Mouse (Mus musculus) liver, embryonic 15.5 days (tissue): ENCODE measurements around the gene Unc5cl. TPM values are rescaled to one million over a fixed set of nuclear protein-coding genes. Genes with fewer than 3 reads are reported as not detected.

ENCODE experiments used
- ATAC-seq: fragments of 200-750 bp; cut with Nextera tagmentation; 2 replicates; pipeline ENCODE4 v1.8.0; 2017; ENCODE audit warnings: moderate number of reproducible peaks, mild to moderate bottlenecking, moderate library complexity; ENCODE audit not compliant: insufficient read depth
- H3K27ac ChIP-seq: fragments of 300-500 bp; sonication (generic); replicated peaks from 2 replicates; pipeline ENCODE4 v1.5.1; 2015; ENCODE audit warnings: mild to moderate bottlenecking, inconsistent platforms
- H3K27me3 ChIP-seq: fragments of 300-500 bp; sonication (generic); 2 replicates; pipeline ENCODE4 v1.6.1; 2015; ENCODE audit warnings: mild to moderate bottlenecking, inconsistent platforms
- H3K36me3 ChIP-seq: fragments of 300-500 bp; sonication (generic); replicated peaks from 2 replicates; pipeline ENCODE4 v1.6.1; 2015; ENCODE audit warnings: moderate library complexity, mild to moderate bottlenecking, inconsistent platforms
- H3K4me1 ChIP-seq: fragments of 300-500 bp; sonication (generic); replicated peaks from 2 replicates; pipeline ENCODE4 v1.6.1; 2015; ENCODE audit warnings: inconsistent platforms
- H3K4me2 ChIP-seq: fragments of 300-500 bp; sonication (generic); 2 replicates; pipeline ENCODE4 v1.6.1; 2015; ENCODE audit warnings: moderate library complexity, mild to moderate bottlenecking, inconsistent platforms
- H3K4me3 ChIP-seq: fragments of 300-500 bp; sonication (generic); replicated peaks from 2 replicates; pipeline ENCODE4 v1.5.1; 2015; ENCODE audit warnings: mild to moderate bottlenecking, inconsistent platforms
- H3K9ac ChIP-seq: fragments of 300-500 bp; sonication (generic); 2 replicates; pipeline ENCODE4 v1.6.1; 2015; ENCODE audit warnings: moderate library complexity, mild to moderate bottlenecking, inconsistent platforms
- H3K9me3 ChIP-seq: fragments of 300-500 bp; sonication (generic); replicated peaks from 2 replicates; pipeline ENCODE4 v1.6.1; 2016; ENCODE audit warnings: inconsistent platforms
- WGBS: fragments of 180-500 bp; shearing (Covaris S2); methylation state at CpG from one replicate; pipeline ENCODE4 v1.1.7; 2015; ENCODE audit warnings: mixed read lengths; ENCODE audit not compliant: insufficient replicate concordance; 5-methylcytosine and 5-hydroxymethylcytosine counted together
- polyA plus RNA-seq: library from polyadenylated mRNA; unstranded; fragments of >200 nt; fragmentation: Nextera tagmentation; extraction: Ambion mirVana; gene quantifications from 2 replicates; pipeline ENCODE4 v1.2.1, GENCODE M21; 2015

The Unc5cl gene
- polyA plus RNA-seq, 1 experiment from 2014 or later, result 4.0 TPM

DNA sequence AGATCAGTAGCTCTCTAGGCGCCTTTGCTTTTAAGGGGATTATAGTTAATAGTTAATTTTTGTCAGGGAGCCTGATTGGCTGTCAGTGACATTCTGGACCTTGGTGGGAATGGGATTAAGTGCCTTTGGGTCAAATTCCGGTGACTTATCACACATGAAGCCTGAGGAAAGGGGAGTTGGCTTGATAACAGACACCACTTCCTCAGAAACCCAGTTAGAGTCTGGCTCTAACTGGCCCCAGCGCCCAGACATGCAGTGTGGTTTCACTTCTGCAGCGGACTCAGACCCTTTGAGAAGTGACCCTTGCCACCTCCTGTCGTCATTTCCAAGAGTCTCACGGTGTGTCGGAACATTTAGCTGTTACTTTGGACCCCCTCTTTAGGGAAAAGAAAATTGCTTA lies 36.5 kb upstream of the Unc5cl start:
- ATAC-seq, result peak; percentile 53; the same call in 1 of the 2 replicates
- Histone ChIP-seq H3K4me2 (peak overlapping the region; percentile 52), H3K9me3 (no peaks in the 10 kb centered on the region), H3K9ac (peak overlapping the region; percentile 9; the same call in 1 of the 2 replicates), H3K27ac (peak overlapping the region; percentile 66), H3K4me1 (peaks cover 42% of the 10 kb centered on the region), H3K36me3 (peaks cover 66% of the 10 kb centered on the region), H3K4me3 (peak overlapping the region; percentile 10), H3K27me3 (no peaks in the 10 kb centered on the region)
- 12% methylated on average over 7 of the region's 7 CpGs for WGBS

DNA sequence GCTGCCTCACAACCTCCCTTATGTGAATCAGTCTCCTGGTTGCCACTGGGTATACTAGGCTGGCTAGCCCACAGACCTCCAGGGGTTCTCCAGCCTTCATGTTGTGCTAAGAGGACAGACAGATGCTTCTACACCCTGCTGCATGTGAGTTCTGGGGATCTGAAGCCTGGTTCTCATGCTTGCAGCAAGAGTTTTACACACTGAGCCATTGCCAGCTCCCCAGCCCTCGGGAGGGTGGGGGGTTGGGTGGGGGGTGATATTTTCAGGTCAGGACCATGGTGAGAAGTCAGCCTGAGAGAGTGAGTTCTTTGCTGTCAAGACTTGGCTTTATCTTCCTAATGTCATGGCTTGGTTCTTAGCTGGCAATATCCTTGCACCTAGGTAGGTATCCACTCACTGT lies 35.9 kb upstream of the Unc5cl start:
- Histone ChIP-seq H3K36me3 (peaks cover 60% of the 10 kb centered on the region), H3K4me1 (peaks cover 42% of the 10 kb centered on the region), H3K9me3 (no peaks in the 10 kb centered on the region), H3K9ac (no peak overlapping the region), H3K4me2 (peak overlapping the region; percentile 52), H3K4me3 (0 out of 2 replicates have a peak overlapping the region, but pooled peaks have one; percentile 10), H3K27ac (0 out of 2 replicates have a peak overlapping the region, but pooled peaks have one; percentile 66), H3K27me3 (no peaks in the 10 kb centered on the region)
- ATAC-seq, result no peak
- 42% methylated on average over 1 of the region's 1 CpGs for WGBS

DNA sequence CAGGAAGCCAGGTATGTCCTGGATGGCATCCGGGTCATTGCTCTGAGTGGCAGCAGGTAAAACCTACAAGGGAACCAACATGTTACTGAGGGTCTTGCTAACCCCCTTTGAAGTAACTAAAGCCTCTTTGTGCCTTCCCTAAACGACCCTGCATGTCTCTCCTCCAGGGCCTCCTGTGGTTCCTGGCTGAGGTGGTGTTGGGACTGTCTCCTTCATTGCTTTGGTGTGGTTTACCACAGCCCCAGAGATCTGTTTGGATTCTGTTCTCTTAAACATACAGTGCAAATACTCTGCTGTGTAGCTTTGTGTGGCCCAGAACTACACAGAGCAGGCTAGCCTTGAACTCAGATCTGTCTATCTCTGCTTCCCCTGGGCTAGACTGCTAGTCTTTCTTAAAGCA lies 35.1 kb upstream of the Unc5cl start:
- no peak for ATAC-seq
- Histone ChIP-seq H3K4me3 (no peak overlapping the region), H3K9me3 (no peaks in the 10 kb centered on the region), H3K27me3 (no peaks in the 10 kb centered on the region), H3K4me1 (peaks cover 42% of the 10 kb centered on the region), H3K9ac (no peak overlapping the region), H3K36me3 (peaks cover 53% of the 10 kb centered on the region), H3K4me2 (no peak overlapping the region), H3K27ac (peak overlapping the region; percentile 10; the same call in 1 of the 2 replicates)
- WGBS, result 50% methylated on average over 2 of the region's 2 CpGs

DNA sequence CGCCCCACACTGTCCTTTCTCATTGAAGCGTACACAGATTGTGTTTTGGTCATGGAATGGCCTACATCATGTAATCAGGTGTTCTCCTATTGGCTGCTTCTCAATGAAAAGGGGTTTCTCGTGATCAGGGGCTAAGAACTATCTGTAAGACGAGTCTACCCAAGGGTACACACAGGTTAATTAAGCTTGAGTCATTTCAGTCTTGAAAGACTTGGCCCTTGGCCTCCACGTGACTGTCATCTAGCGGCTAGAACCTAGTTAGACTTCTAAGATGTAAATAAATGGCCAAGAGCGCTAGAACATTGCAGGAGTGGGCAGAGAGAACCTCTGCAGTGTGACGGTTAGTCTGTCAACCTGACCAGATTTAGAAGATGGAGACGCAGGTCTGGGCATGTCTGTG lies 30.5 kb upstream of the Unc5cl start:
- no peak for ATAC-seq

DNA sequence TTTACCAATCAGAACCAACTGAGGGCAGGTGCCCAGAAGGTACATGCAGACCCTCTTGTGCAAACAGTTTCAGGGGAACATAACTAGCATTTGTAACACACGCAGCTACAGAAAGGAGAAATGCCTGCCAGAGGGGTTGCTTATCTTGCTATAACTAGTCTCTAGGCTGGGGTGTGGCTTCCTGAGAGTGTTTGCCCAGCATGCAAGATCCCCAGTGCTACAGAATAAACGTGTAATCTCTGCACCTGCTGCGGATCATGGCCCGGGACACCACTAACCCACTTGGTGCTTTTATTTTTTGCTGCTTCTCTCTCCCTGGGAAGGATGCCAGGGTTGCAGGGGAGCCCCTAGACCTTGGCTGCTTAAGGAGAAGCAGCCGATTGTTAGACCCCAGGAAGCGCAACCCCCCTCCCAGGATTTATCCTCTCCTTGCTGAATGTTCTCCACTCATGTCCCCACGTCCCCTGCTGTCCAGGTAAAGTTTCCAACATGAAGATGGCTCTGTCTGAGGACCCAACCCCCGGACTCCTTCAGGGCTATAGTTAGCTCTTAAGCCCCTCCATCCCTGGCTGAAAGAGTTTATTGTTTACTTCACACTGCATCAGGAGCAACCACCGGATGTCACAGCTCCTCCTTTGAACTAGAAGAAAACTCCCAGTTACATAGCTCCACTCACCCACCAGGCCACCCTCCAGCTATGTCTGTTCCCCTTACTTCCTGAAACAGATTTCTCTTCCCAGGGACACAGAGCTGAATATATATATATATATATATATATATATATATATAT lies 28.7 kb upstream of the Unc5cl start:
- Histone ChIP-seq H3K4me1 (peaks cover 48% of the 10 kb centered on the region), H3K36me3 (0 out of 2 replicates have a peak, but pooled peaks cover 3% of the 10 kb centered on the region), H3K4me3 (0 out of 2 replicates have a peak overlapping the region, but pooled peaks have one; percentile 2), H3K27ac (no peak overlapping the region; the same call in 1 of the 2 replicates), H3K27me3 (no peaks in the 10 kb centered on the region), H3K9me3 (no peaks in the 10 kb centered on the region), H3K9ac (no peak overlapping the region), H3K4me2 (peak overlapping the region; percentile 36)
- WGBS, result 19% methylated on average over 9 of the region's 9 CpGs
- ATAC-seq, result peak; percentile 53; the same call in 1 of the 2 replicates

More for the DNA sequence above, 30.5 kb upstream of the Unc5cl start:
- 76% methylated on average over 9 of the region's 9 CpGs for WGBS
- H3K27ac ChIP-seq, result no peak overlapping the region
- no peak overlapping the region for H3K4me2 ChIP-seq
- H3K27me3 ChIP-seq, result no peaks in the 10 kb centered on the region
- H3K4me1 ChIP-seq, result peaks cover 45% of the 10 kb centered on the region
- no peak overlapping the region for H3K4me3 ChIP-seq
- no peaks in the 10 kb centered on the region for H3K9me3 ChIP-seq
- H3K36me3 ChIP-seq, result 0 out of 2 replicates have a peak, but pooled peaks cover 8% of the 10 kb centered on the region
- no peak overlapping the region for H3K9ac ChIP-seq

DNA sequence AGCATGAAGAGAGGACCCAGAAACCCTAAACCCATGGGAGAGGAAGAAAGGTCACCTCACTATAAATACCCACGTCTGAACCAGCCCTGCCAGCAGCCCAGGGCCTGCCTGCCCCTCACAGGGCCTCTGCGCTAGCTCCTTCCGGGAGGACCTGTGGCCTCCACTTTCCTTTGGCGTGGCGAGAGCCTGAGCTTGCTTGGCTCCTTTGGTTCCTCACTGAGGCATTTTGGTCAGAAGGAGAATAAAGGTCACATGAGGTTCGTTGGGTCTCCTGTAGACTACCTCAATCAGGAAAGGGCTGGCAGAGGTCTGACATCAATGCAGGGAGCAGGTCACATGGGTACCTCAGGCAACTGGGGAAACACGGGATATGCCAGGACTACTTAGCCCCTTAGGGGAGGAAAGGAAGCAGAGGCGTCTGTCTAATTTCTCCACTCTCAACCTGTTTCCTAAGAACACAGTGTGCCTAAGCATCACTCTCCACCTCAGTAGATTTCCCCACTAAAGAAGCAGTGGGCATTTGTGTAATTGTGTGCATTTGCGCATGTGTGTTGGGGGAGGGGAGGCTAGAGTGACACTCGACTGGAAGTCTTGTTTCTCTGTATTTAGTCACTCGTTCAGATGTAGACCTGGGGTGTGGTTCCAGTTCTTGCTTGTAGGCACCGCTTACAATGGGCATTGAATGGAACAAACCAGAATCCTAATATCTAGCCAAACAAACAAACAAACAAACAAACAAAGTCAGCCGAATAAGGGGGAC lies 27.5 kb upstream of the Unc5cl start:
- H3K27ac ChIP-seq, result peak overlapping the region; percentile 51; the same call in 1 of the 2 replicates
- 38% methylated on average over 13 of the region's 13 CpGs for WGBS
- H3K4me2 ChIP-seq, result no peak overlapping the region
- H3K9me3 ChIP-seq, result no peaks in the 10 kb centered on the region
- ATAC-seq, result no peak
- H3K36me3 ChIP-seq, result no peaks in the 10 kb centered on the region
- no peak overlapping the region for H3K4me3 ChIP-seq
- no peaks in the 10 kb centered on the region for H3K27me3 ChIP-seq
- H3K9ac ChIP-seq, result no peak overlapping the region
- peaks cover 52% of the 10 kb centered on the region for H3K4me1 ChIP-seq

DNA sequence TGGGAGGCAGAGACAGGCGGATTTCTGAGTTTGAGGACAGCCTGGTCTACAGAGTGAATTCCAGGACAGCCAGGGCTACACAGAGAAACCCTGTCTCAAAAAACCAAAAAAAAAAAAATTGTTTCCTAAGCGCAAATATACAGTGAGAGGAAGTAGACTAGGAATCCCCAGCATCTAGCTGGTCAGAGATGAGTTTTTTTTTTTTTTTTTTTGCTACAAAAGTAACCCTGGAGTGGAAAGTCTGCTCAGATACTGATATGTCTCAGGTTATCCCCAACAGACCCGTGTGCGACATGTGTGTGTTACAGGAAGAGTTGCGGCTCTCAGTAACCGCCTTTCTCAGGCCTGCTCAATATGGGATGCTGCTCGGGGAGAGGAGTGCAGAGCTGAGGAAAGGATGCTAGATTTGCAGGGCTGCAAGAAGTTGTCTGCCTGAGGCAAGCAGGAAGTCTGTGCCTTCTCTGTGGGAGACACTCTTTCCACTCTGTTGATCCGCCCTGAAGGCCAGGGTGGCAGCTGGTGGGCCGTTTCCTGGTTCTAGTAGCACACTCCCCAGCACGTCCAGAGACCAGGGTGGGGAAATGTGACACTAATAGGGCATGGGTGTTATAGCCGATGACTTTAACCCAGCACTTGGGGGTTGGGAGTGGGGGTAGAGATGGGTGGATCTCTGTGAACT lies 26.7 kb upstream of the Unc5cl start:
- Histone ChIP-seq H3K9me3 (no peaks in the 10 kb centered on the region), H3K4me2 (no peak overlapping the region), H3K36me3 (no peaks in the 10 kb centered on the region), H3K27ac (no peak overlapping the region), H3K4me1 (peaks cover 61% of the 10 kb centered on the region), H3K4me3 (no peak overlapping the region), H3K27me3 (no peaks in the 10 kb centered on the region), H3K9ac (no peak overlapping the region)
- ATAC-seq, result no peak
- WGBS, result 32% methylated on average over 11 of the region's 11 CpGs

DNA sequence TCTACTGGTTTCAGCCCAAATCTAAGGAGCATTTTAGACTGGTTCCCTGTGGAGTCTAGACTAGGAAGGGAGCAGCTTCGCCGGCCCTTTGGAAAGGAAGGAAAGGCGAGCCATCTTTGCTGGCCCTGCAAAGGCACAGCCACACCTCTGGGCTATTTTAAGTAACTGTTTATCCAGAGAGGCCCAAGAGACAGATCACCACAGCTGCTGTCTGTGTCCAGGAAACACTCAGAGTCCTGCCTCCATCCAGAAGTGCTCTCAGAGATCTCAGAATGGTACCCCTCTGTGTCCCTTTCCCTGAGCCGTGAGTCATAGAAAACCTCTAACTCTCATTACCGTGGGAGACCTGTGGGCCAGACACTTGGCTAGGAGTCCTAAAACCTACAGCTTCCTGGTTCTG lies 24.3 kb upstream of the Unc5cl start:
- H3K9ac ChIP-seq, result no peak overlapping the region

DNA sequence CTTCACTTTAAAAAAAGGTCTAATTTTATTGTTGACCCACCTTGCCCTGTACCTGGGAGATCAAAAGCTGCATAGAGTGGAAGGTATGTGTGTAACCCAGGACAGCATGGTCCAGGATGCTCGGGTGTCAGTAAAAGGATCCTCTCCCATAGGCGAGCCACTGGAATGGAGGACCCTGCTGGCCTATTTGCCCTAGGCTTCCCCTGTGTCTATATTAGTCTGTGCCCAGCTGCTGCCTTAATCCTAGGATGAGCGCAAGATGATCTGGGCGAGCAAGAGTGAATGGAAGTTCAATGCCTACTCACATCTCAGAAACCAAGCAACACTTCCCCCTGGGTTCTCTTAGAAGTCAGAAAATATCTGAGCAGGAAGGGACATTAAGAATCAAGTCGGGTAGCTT lies 23.6 kb upstream of the Unc5cl start:
- no peak overlapping the region for H3K27ac ChIP-seq
- no peaks in the 10 kb centered on the region for H3K27me3 ChIP-seq
- no peaks in the 10 kb centered on the region for H3K36me3 ChIP-seq
- 62% methylated on average over 5 of the region's 5 CpGs for WGBS
- H3K9me3 ChIP-seq, result no peaks in the 10 kb centered on the region
- H3K9ac ChIP-seq, result no peak overlapping the region
- no peak overlapping the region for H3K4me2 ChIP-seq
- no peak for ATAC-seq
- peaks cover 56% of the 10 kb centered on the region for H3K4me1 ChIP-seq
- no peak overlapping the region for H3K4me3 ChIP-seq

More for the DNA sequence above, 24.3 kb upstream of the Unc5cl start:
- no peak overlapping the region for H3K4me3 ChIP-seq
- no peaks in the 10 kb centered on the region for H3K27me3 ChIP-seq
- peaks cover 62% of the 10 kb centered on the region for H3K4me1 ChIP-seq
- H3K9me3 ChIP-seq, result no peaks in the 10 kb centered on the region
- no peak for ATAC-seq
- H3K27ac ChIP-seq, result no peak overlapping the region
- 24% methylated on average over 5 of the region's 5 CpGs for WGBS
- H3K36me3 ChIP-seq, result no peaks in the 10 kb centered on the region
- H3K4me2 ChIP-seq, result no peak overlapping the region

DNA sequence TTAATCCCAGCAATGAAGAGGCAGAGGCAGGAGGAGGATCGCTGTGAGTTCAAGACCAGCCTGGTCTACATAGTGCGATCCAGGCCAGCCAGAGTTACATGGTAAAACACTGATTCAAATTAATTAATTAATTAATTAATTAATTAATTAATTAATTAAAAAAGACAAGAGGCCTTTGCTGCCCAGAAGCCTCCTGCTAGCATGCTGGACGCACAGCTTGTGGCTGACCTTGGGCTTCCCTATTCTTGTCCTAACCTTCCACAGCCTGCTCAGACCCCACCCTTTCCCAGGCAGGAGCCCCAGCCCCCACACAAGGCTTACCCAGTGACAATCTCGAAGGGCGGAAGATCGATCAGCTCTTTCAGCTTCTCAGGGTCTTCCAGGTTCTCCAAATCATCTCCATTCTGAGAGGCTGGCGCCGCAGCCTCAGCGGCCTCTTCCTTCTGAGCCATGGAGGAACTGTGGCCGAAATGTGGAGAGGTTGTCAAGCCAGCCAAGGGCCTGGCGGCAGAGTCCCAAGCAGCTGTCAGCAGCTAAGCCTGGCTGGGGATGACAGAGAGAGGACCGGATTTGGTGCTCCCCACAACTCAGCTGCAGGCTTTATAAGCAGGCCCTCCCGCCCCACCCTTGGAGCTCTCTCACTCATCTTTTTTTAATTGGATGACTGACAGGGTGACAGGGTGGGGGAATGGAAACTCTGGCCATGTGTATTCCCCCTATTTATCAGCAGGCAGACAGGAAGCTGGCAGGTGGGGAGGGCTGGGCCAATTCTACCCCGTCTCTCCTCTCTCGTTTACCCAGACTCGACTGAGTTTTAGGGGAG lies 22.3 kb upstream of the Unc5cl start, which contains the start of gene Apobec2:
Gene Apobec2 (minus strand): TSS at position 773 of the 823 bp plus-strand sequence.
- no peaks in the 10 kb centered on the region for H3K36me3 ChIP-seq
- no peak within 1 kb of the TSS for H3K4me3 ChIP-seq
- 40% methylated on average over 16 of the region's 16 CpGs for WGBS
- no peaks in the 10 kb centered on the region for H3K27me3 ChIP-seq
- ATAC-seq, result no peak
- no peak within 1 kb of the TSS for H3K9ac ChIP-seq
- peaks cover 44% of the 10 kb centered on the region for H3K4me1 ChIP-seq
- H3K27ac ChIP-seq, result no peak within 1 kb of the TSS
- H3K4me2 ChIP-seq, result no peak within 1 kb of the TSS
- H3K9me3 ChIP-seq, result no peaks in the 10 kb centered on the region
